Mouse (Mus musculus) G1E (cell line): ENCODE measurements around the gene Mtrex. TPM values are rescaled to one million over a fixed set of nuclear protein-coding genes. Genes with fewer than 3 reads are reported as not detected.
A peak's percentile ranks its signal among the peaks of the same experiment; 100 is the strongest.

ENCODE experiments used
- ATAC-seq: 2 replicates; pipeline ENCODE4 v1.8.0; 2016; ENCODE audit warnings: mild to moderate bottlenecking; ENCODE audit not compliant: insufficient number of reproducible peaks, poor library complexity, low FRiP score, severe bottlenecking; ENCODE audit errors: extremely low read depth
- DNase-seq: peaks from one replicate; pipeline ENCODE4 v3.0.0; 2012; ENCODE audit warnings: low spot score
- H3K27me3 ChIP-seq: 2 replicates; pipeline ENCODE4 v1.6.1; 2012; ENCODE audit warnings: mild to moderate bottlenecking, low read length, inconsistent platforms; ENCODE audit not compliant: insufficient read depth
- H3K36me3 ChIP-seq: replicated peaks from 2 replicates; pipeline ENCODE3; 2012; ENCODE audit warnings: mild to moderate bottlenecking, inconsistent platforms
- H3K4me1 ChIP-seq: 2 replicates; pipeline ENCODE4 v1.6.1; 2012; ENCODE audit warnings: low read depth, low read length, inconsistent platforms, mixed read lengths; ENCODE audit not compliant: insufficient read depth
- H3K4me3 ChIP-seq: 2 replicates; pipeline ENCODE4 v1.5.1; 2012; ENCODE audit warnings: low read depth, mild to moderate bottlenecking, inconsistent platforms, low read length, moderate library complexity, mixed read lengths
- H3K9me3 ChIP-seq: replicated peaks from 2 replicates; pipeline ENCODE4 v1.6.1; 2012; ENCODE audit warnings: inconsistent platforms
- CTCF ChIP-seq: IDR thresholded peaks from 2 replicates; pipeline ENCODE4 v1.5.1; 2012; ENCODE audit warnings: low read depth, low read length, inconsistent platforms, mixed read lengths
- GATA1 ChIP-seq: IDR thresholded peaks from 2 replicates; pipeline ENCODE4 v1.6.1; 2012; ENCODE audit warnings: borderline replicate concordance, low read length, inconsistent platforms, mixed read lengths
- GATA2 ChIP-seq: IDR thresholded peaks from 2 replicates; pipeline ENCODE4 v1.6.1; 2012; ENCODE audit warnings: low read depth, low read length, inconsistent platforms, borderline replicate concordance
- POLR2AphosphoS5 ChIP-seq: IDR thresholded peaks from 2 replicates; pipeline ENCODE4 v1.6.1; 2012; ENCODE audit warnings: low read depth, low read length, inconsistent platforms; ENCODE audit not compliant: insufficient replicate concordance
- TAL1 ChIP-seq: conservative IDR thresholded peaks from 2 replicates; pipeline ENCODE4 v1.6.1; 2012; ENCODE audit warnings: low read depth, low read length, inconsistent platforms, mixed read lengths
- polyA plus RNA-seq: library from polyadenylated mRNA; stranded (reverse); fragments of >175 nt; gene quantifications from 2 replicates; pipeline ENCODE4 v1.2.3, GENCODE M21; 2012
- total RNA-seq, 2 experiments: library from RNA; stranded (forward) in 1 of 2; stranded (reverse) in 1 of 2; fragments of 200-1000 nt in 1 of 2; fragments of >200 nt in 1 of 2; fragmentation: Nextera tagmentation in 1 of 2; gene quantifications; 2 replicates each; pipeline ENCODE4 v1.2.3; 2014 to 2017

Gene Mtrex
- total and polyA plus RNA-seq, 3 experiments: 4.7 to 84.7 (median 71.1) TPM

GRCm38 (mm10) chr13:112853710-112854316 lies 73.4 kb downstream of the Mtrex start:
- TF ChIP-seq TAL1: no peak
- no peak for TF ChIP-seq CTCF
- no peak for TF ChIP-seq POLR2AphosphoS5
- no peak for TF ChIP-seq GATA1
- TF ChIP-seq GATA2: no peak
- peaks cover 27% of the 10 kb centered on the region for H3K36me3 ChIP-seq
- peaks cover 23% of the 10 kb centered on the region for H3K4me1 ChIP-seq
- no peaks in the 10 kb centered on the region for H3K9me3 ChIP-seq
- ATAC-seq: no peak
- no peaks in the 10 kb centered on the region for H3K27me3 ChIP-seq
- DNase-seq: no peak
- H3K4me3 ChIP-seq: no peak overlapping the region

GRCm38 (mm10) chr13:112845931-112846330 lies 81.3 kb downstream of the Mtrex start:
- Histone ChIP-seq H3K27me3 (no peaks in the 10 kb centered on the region), H3K36me3 (peaks cover 24% of the 10 kb centered on the region), H3K4me3 (no peak overlapping the region), H3K9me3 (peaks cover 15% of the 10 kb centered on the region), H3K4me1 (peaks cover 6% of the 10 kb centered on the region)
- TF ChIP-seq GATA1 (no peak), CTCF (no peak), POLR2AphosphoS5 (no peak), GATA2 (no peak), TAL1 (no peak)
- ATAC-seq (no peak), DNase-seq (no peak)

DNA sequence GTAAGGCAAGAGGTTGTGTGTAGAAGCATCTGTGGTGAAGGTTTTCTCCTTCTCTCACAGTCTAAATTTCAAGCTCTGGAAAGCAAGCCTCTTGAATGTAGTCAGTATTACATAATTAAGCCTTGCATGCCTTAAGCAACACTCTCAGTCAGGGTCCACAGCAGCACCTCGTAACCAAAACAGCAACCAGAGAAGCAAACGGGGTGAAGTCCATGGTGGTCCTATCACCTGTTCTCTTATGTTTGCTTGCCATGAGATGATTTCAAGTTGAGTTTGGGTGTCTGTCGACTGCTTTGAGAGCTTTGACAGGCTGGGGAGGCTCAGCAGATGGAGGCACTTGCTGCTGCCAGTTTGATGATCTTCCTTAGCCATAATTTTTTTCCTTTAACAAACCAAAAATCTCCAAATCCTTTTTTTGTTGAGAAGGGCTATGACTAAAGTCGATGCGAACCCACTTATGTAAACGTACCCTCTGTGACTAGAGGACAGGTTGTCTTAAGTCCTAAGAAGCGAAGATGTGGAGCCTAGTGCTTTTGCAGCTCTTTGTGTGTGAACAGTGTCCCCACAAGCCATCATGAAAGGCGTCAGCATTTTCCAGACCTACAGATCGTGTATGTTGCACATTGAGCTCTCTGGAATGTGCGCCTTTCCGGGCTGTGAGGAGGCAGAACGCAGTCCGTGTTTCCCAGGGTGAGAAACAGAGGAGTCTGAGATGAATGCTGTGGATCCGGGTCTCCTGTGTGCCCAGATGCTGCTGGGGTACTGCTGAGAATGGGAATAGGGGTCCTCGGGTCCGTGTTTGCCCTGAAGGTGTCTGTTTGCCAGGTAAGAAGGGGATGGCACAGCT lies 86.7 kb downstream of the Mtrex start:
- no peak for DNase-seq
- Histone ChIP-seq H3K36me3 (peaks cover 23% of the 10 kb centered on the region), H3K9me3 (peaks cover 12% of the 10 kb centered on the region), H3K27me3 (no peaks in the 10 kb centered on the region), H3K4me3 (no peak overlapping the region), H3K4me1 (peaks cover 39% of the 10 kb centered on the region)
- no peak for TF ChIP-seq GATA1
- TF ChIP-seq POLR2AphosphoS5: no peak
- no peak for TF ChIP-seq TAL1
- TF ChIP-seq GATA2: no peak
- TF ChIP-seq CTCF: no peak
- no peak for ATAC-seq

DNA sequence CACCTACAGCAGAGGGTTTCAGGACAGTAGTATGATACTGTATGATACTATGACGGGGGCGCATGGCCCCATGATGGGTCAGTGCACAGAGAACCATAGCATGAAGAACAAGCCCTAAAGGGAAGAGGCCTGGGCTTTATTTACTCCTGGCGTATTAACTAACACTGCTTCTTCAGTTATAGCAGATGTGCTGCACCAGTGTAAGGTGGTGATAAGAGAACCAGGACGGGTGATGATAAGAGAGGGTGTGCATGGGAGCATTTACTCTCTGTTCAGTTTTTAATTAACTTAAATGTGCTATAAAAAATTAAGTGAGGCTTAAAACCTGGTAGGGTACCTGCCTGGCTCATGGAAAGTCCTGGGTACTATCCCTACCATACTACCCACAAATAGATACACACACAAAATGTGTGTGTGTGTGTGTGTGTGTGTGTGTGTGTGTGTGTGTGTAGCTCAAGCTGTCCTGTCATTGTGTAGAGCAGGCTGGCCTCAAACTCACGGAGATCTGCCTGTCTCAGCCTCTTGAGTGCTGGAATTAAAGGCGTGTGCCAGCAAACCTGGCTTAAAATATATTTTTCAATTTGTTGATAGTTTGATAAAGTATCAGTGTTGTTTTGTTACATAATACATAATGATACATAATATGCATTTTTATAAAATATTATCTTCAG lies 88.5 kb downstream of the Mtrex start:
- H3K9me3 ChIP-seq: peaks cover 4% of the 10 kb centered on the region; the same call in 1 of the 2 replicates
- H3K27me3 ChIP-seq: no peaks in the 10 kb centered on the region
- ATAC-seq: peak; percentile 91
- H3K4me3 ChIP-seq: no peak overlapping the region
- H3K4me1 ChIP-seq: peaks cover 51% of the 10 kb centered on the region
- H3K36me3 ChIP-seq: peaks cover 21% of the 10 kb centered on the region
- peak; percentile 21 for DNase-seq
- TF ChIP-seq GATA2 (no peak), TAL1 (peak; percentile 88)

DNA sequence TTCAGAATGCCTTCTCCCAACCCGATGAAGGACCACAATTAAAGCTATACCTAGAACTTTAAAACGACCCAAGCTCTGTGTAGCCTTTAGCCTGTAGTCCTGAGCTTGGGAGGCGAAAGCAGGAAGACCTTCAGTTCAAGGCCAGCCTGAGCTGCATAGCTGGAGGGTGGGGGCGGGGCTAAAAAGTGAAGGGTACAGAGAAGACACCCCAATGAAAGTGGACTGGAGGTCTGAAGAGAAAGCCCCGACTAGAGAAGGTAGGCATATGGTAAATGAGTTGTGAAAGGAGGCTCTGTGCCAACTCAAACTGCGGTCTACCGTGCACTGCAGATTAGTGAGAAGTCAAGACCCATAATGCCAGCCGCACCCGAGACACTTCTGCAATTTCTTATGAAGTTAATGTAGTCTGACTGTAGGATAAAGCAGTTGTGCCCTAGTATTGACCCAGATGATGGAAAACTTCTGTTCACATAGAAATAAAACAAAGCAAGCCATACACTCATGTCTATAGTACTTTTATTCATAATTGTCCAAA lies 89.5 kb downstream of the Mtrex start:
- TF ChIP-seq POLR2AphosphoS5 (no peak), GATA1 (no peak), GATA2 (no peak), CTCF (no peak), TAL1 (no peak)
- H3K4me3 ChIP-seq: no peak overlapping the region
- no peak for DNase-seq
- H3K27me3 ChIP-seq: no peaks in the 10 kb centered on the region
- no peak for ATAC-seq
- peaks cover 4% of the 10 kb centered on the region; the same call in 1 of the 2 replicates for H3K9me3 ChIP-seq
- H3K36me3 ChIP-seq: peaks cover 20% of the 10 kb centered on the region
- peaks cover 60% of the 10 kb centered on the region for H3K4me1 ChIP-seq

GRCm38 (mm10) chr13:112836951-112837350 lies 90.2 kb downstream of the Mtrex start:
- ATAC-seq: no peak
- DNase-seq: no peak

More at GRCm38 (mm10) chr13:112836951-112837350, 90.2 kb downstream of the Mtrex start:
- H3K4me1 ChIP-seq: peaks cover 67% of the 10 kb centered on the region
- H3K4me3 ChIP-seq: no peak overlapping the region
- H3K9me3 ChIP-seq: 0 out of 2 replicates have a peak, but pooled peaks cover 2% of the 10 kb centered on the region
- TF ChIP-seq POLR2AphosphoS5 (no peak), TAL1 (no peak), GATA2 (no peak), CTCF (no peak), GATA1 (no peak)
- H3K27me3 ChIP-seq: no peaks in the 10 kb centered on the region
- H3K36me3 ChIP-seq: peaks cover 17% of the 10 kb centered on the region
